Mouse (Mus musculus): ENCODE results near the gene Fam170b.

Fam170b gene

DNA sequence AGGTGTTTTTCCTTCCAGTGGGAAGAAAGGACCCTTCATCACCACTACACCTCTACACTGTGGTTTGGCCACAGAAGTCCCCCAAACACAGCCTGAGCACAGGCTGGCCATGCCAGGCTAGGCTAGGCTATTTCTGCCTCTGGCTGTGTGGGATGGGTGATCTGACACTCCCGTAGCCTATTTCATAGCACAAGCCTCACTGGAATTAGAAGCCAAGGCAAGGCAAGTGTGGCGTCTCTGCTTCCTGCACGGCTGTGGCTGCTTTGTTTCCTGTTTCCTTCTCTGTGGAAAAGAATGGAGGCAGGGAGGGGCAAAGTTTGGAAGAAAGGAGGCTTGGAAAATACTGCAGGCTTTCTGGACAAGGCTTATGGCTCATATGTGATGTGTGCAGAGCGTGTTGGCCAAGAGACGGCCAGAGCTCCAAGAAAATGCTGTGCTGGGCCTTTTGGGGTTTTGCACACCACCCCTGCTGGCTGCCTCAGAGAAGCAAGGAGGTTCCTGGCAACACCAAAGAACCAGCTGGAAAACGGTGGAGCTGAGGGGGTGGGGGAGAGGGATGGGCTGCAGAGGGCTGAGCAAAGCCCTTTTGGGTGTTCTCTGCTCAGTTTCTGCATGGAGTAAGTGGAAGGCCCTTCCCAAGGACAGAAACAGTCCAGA lies 5.6 kb upstream of the Fam170b start:
- CTCF ChIA-PET = no interaction called here

DNA sequence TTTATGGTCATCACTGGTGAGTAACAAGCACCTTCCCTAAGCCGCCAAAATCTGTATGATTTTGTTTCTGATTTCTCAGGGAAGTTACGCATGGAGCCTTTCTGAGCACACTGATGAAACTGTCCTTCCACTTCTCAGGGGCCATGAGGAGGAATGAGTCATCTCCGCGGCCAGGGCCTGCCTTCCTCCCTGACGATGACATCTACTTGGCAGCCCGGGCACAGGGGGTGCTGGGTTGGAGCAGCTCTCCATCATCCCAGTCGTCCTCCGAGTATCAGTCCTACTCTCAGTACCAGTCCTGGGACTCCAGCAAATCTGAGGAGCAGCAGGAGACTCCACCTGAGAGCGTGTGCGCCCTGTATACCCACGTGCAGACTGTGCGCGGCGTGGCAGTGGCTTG lies 1.4 kb downstream of the Fam170b start:
- CTCF ChIA-PET = no interaction called here

DNA sequence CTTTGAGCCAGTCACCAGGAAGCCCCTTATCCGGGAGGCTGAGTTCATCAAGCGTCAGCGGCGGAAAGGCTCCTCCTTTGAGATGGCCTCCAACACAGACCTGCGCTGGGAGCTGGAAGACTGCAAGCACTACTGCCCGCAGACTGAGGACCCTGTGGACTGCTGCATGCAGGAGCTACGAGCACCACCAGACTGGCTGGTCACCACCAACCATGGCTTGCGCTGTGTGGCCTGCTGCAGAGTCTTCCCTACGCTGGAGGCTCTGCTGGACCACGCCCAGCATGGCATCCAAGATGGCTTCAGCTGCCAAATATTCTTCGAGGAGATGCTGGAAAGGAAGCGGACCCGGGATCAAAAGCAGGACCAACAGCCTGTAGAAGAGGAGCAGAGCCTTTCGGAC lies 1.8 kb downstream of the Fam170b start:
- CTCF ChIA-PET = no interaction called here

DNA sequence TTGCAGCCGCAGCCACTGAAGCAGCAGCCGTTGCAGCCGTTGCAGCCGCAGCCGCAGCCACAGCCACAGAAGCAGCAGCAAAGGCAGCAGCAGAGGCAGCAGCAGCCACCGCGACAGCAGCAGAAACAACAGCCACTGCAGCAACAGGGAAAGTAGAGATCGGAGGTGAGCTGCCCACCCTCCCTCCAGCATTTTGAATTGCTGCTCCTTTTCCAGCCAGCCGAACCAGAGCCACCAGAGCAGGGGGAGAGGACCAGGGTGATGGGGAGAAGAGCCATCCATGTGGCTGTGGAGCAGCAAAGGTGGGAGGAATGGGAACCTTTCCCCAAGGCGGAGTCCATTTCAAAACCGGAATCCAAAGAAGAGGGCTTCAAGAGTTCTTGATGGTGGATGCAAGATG lies 2.4 kb downstream of the Fam170b start:
- CTCF ChIA-PET = no interaction called here

DNA sequence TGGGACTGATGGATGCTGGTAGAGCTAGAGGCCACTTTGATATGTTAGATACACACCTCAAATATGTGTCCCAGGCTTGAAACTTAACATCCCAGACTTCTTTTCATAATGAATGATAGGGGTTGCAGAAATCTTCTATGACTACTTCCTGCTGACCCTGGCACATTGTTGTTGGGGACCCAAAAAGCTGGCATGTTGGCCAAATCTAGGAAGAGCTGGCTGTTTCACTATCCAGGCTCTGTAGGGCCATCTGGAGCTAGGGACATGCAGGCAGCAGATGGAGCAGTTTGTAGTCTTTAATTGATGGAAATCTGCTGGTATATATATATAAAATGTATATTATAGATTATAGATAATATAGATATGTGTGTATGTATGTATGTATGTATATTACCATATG lies 8.3 kb downstream of the Fam170b start:
- CTCF ChIA-PET = interaction anchor here (0.7 kb wide), 1 partner anchor 12 kb away, joined by 5 read pairs; no protein-coding TSS in a partner anchor

DNA sequence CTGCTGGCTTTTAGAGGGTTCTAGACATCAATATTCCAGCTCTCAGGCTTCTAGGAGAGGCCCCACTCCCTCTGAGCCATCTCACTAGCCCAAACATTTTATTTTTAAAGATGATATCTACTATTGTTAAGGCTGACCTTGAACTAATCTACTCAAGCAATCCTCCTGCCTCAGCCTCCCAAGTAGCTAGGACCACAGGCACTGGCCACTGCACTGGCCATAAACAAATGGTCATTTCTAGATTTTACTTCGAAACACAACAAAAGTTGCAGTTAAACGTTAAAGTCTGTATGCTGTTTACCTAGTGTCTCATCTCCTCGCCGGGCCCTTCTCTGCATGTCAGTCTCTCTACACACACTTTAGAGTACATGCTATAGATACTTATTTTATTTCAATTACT lies 20.3 kb downstream of the Fam170b start:
- CTCF ChIA-PET = interaction anchor here (0.6 kb wide), 1 partner anchor 12 kb away, joined by 5 read pairs; no protein-coding TSS in a partner anchor

DNA sequence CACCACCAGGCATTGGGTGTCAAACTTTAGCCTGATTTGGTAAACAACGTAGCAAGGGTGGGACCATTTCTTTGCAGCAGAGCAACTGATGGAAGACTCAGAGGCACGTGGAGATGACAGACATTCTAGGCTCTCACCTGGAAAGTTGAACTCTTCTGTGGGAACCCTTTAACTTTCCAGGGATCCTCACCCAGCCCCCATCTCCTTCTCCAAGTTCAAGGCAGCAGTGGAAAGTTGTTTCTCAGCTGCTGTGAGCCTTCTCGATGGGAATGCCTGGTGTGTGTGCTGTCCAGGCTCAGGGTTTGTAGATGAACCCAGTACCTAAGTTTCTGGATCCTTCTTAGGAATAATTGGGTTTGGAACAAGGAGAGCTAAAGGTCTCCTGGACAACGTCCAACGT lies 22.5 kb downstream of the Fam170b start:
- CTCF ChIA-PET = no interaction called here

DNA sequence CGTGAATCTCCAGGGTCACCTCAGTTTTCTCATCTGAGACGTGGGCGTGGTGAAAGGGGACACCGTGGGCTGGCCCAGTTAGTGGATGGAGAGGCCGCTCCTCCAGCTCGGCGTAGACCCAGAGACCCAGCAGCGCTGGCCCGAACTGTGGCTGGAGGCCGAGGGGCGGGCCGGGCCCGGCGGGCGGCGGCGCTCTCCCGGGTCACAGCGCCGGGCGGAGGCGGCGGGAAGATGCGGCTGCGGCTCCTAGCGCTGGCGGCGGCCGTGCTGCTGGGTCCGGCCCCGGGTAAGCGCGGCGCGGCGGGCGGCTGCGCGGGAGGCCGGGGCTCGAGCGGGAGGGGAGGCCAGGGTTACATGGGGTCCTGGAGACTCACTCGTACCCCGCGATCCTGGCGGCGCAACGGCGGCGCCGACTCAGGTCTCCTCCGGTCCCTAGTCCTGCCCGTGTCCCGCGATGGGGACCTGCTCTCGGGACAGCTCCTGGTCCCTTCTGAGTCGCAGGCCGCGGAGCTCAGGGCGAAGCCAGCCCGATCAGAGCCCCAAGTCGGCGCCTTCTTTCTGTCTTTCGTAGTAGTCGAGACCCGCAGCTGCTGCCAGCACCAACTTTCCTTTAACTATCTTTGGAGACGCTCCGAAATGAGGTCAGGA lies 23.0 kb downstream of the Fam170b start, which contains the start of gene Vstm4:
Gene Vstm4 (plus strand): TSS at position 76 of the 648 bp plus-strand sequence.
- CTCF ChIA-PET = no interaction called here

DNA sequence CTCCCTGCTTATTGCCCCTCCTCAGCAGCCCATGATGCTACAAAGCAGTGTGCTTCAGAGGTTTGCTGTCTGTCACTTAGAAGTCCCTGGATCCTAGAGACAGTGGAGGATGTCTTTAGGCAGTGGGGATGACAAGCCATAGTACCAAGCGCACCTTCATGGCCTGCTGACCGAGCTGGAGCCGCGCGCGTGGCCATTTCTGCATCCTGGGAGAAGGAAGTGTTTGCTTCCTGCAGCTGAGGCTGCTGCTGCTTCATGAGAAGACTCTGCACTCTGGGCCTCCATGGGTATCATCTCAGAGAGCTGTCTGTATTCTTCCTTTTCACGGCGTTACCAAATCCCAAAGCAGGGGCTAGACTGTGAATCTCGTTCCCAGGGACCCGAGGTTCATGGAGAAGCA lies 24.6 kb downstream of the Fam170b start:
- CTCF ChIA-PET = no interaction called here

DNA sequence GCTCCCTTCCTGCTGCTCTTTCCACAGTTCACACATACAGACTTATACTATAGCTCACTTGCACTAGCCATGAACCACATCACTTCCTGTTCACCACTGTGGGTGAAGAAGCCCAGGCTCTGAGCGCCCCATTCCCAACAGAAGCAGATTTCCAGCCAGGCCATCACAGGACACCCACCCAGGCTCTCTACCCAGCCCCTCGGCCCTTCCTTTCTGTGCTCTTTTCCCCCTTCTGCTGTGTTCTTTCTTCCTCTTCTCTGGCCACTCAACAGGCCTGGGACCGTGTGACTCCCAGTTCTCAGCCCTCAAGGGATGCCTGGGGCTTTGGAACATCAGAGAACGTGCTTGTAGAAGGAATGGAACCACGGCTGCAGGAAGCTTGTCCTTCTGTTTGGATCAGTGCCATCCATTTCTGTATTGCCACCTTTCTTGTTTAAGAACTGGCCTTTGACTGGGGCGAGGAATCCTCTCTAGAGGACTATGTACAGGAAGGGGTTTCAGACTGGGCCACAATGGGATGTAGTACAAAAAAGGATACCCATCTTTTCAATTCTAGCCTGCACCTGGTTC lies 25.3 kb downstream of the Fam170b start:
- CTCF ChIA-PET = no interaction called here

DNA sequence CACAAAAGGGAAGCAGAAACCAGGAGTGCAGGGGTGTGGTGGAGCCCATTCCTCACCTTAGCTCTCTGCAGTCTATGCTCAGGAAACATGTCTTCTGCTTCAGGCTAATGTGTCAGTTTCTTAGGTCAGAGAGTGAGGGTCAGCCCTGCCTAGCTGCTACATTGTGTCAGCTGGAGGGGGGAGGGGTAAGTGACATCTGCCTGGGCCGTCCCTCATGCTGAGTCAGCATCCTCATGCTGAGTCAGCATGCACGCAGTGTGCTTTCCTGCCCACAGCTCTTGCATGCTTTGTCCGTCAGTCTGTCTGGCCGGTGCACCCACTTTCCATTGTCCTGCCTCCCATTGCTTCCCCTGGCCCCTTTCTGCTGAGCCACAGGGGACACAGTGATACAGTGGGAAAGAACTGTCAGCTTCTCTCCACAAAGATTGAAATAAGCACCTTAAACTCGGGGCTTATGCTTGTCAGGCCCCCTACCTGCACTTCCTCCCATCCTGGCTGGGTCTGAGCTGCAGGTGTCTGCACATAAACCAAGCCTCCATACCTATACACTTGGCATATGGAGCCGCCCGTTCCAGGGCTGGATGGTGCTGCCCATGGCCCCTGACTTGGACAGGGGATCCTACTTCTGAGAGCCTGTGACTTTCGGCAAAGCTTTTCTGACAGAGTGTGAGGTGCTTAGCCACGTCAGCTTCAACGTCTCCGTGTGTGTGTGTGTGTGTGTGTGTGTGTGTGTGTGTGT lies 26.2 kb downstream of the Fam170b start:
- CTCF ChIA-PET = no interaction called here

DNA sequence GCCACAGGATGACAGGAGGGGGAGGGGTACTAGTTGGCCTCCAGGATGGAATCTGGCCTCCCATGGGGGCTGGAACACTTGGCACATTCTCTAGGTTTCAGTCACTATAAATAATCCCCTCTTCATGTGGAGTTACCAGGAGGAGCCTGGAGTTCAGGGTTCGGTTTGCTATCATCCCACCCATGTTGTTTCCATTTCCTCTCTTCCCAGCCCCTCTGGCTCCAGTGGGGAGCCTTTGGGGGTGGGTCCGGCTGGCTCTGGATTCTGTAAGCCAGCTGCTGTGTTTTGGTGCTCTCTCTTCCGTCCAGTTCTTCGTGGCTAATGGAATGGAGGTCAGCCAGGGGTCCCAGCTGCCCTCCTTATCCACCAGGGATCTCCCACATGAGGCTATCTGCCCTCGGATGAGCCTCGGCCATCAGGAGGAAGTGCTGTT lies 27.4 kb downstream of the Fam170b start:
- CTCF ChIA-PET = no interaction called here

DNA sequence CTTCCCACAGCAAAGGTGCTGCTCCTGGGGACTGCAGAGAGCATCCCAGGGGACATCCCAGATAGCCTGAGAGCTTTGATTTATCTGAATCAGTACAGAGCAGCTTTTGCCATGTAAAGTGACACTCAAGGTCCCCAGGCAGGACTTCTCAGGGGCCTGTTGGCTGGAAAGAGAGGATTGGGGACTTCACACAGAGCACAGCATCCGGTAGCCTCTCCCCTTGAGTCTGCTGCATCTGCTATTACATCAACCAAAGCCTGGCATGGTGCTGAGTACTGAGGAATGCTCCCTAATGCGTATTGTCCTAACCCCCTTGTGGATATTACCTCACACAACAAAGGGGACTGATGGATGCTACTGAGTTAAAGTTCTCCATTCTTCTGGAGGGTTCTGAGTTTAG lies 27.9 kb downstream of the Fam170b start:
- CTCF ChIA-PET = no interaction called here

DNA sequence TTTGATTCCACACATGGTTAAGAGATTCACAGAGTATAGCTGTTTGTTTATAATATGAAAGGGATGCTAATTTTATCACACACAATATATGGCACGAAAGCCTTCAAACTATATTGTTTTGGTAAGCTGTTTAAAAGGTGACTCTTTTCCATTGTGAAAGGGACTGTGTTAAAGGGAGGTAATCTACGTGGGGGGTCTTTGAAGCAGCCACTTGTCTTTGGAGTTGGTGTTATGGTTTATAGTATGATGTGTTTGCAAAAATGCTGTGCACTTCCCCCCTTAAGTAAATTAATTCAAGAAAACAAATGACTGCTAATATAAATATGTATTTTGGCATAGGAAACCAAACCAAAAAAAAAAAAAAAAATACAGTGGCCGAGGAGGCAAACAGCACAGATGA lies 31.6 kb downstream of the Fam170b start:
- CTCF ChIA-PET = no interaction called here

DNA sequence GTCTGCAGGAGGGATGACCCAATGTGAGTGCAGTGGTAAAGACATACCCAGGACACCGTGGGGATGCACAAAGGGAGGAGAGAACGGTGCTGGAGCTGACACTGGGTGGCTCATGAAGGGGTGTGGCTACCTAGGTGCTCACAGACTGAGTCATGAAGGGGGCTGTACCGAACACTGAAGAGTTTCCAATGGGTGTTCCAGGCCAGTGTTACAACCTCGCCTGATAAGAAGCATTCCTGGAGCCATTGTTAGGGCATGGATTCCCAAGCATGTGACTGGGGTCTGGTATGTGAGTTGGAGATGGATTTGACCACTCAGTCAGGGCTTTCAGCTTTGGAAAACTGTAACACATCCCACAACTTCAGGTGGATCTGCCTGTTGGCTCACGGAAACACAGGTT lies 38.2 kb downstream of the Fam170b start:
- CTCF ChIA-PET = no interaction called here

DNA sequence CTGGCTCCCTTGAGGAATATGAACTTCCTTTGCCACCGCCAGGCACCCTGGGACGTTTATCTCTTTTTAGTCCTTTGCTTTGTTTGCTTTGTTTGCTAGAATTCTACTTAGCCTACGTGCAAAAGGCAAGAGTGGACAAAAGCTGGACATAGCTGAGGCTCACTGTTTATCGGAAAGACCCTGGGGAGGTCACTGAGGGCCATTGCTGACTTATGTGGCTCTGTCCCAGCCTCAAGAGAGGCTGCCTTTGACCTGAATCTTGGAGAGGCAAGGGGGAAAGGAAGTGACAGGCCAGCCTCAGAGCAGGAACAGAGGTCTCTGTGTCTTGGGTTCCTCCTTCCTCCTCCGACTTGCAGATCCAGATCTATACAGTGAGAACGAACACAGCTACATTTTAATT lies 43.8 kb downstream of the Fam170b start:
- CTCF ChIA-PET = no interaction called here

DNA sequence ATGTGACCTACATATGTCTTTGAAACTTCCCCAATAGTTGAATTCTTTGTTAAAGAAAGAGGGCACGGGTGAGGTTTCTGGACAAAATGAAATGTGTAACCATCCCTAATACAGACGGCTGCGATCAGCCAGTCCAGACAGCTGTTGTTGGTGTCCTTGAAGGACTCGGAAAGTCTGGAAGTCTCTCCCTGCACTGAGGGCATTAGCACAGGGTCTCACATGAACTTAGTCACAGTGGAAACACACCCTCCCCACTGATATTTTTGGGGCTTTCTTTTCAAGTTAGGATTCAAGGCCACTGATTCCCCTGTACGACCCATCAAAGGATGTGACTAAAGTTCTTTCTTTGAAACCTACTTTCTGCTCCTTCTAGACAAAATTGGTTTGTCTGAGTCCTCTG lies 46.6 kb downstream of the Fam170b start:
- CTCF ChIA-PET = no interaction called here

DNA sequence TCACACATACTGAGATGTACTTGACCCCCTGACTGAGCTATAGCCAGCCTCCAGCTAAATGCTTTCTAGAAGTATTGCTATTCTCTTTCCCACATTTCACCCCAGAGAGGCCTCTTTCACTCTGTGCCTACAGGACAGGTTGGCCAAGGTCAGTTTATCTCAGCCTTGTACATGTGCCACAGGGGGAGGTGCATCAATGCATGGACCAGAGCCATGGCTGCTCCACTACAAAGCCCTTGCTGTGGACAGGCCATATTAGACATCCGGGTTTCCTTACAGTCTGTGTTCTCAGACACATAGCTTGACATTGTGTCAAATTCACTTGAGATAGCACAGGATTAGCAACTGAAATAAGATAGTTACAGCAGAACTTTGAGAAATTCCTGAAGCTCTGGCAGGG lies 47.9 kb downstream of the Fam170b start:
- CTCF ChIA-PET = no interaction called here

All from spleen, embryonic (tissue).